Mouse (Mus musculus): ENCODE results near the gene Adss. TPM values are rescaled to one million over a fixed set of nuclear protein-coding genes. Genes with fewer than 3 reads are reported as not detected.

Adss gene
- total and polyA plus RNA-seq, 2 experiments from 2014 or later = 8.7 to 16.6 TPM

DNA sequence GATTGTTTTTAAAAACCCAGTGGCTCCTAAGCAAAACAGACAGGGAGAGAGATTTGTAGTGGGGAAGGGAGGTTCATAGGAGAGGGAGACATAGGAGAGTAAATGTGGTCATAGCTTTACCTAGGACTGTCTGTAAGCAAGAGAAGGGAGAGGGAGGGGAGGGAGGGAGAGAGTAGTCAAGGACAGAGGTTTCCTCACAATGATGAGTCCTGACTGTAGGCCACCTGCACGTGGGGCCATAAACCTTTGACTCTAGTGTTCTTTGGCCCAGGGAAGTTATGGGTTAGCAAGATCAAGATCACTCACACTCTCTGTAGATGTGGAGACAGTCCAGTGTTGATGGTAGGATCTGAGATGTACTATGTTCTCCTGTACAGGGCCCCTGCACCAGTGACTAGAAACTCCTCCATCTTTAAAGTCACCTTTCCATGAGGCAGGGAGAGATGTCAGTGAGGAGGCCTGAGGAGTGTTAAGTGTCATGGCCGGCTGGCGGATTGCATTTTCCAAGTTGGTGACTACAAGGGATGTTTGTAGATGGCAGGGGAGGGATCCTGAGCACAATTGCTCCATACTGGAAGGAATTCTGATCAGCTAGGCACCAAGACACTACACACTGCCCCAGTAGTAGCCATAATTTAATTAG lies 68.3 kb downstream of the Adss start:
- no peak for ATAC-seq (ENCODE audit: insufficient read depth, low read depth)
- Histone ChIP-seq H3K27me3 (ENCODE audit: control insufficient read depth, insufficient read depth, low read length) (no peaks in the 10 kb centered on the region), H3K9me3 (replicated peaks; ENCODE audit: control insufficient read depth, low read length) (0 out of 2 replicates have a peak, but pooled peaks cover 7% of the 10 kb centered on the region), H3K4me2 (ENCODE audit: low read depth, low read length) (no peak overlapping the region), H3K27ac (ENCODE audit: low read depth) (no peak overlapping the region), H3K36me3 (replicated peaks; ENCODE audit: control insufficient read depth, insufficient read depth, low read length) (no peaks in the 10 kb centered on the region), H3K4me1 (ENCODE audit: control insufficient read depth, insufficient read depth) (no peaks in the 10 kb centered on the region), H3K4me3 (ENCODE audit: low read depth, low read length) (no peak overlapping the region), H3K9ac (replicated peaks; ENCODE audit: low read depth, low read length) (no peak overlapping the region)
- DNase-seq (ENCODE audit: low spot score) = no peak
- TF ChIP-seq CTCF (IDR thresholded peaks at IDR 0.05; ENCODE audit: low read depth) = no peak
- no peak for TF ChIP-seq EP300 (IDR thresholded peaks at IDR 0.05; ENCODE audit: low read depth)
- WGBS = 83% methylated on average over 3 of the region's 3 CpGs

DNA sequence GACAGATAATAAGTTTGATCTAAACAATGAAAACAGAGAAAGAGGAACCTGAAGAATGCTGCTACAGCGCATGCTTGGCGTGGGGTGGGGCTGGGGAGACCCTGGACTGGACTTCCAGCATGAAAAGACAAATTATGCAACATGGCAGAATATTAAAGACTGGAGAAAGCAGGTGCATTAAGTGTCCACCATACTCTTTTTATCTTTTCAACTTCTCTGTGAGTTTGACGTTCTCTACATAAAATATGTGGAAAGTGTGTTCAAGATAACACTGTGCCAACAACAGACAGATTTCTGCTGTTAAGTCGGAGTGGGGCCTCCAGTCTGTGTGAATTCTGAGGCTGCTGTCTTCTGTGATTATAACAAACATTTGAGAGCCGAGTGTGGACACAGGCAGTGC lies 69.4 kb downstream of the Adss start:
- H3K27ac ChIP-seq (ENCODE audit: low read depth) = no peak overlapping the region
- no peaks in the 10 kb centered on the region for H3K36me3 ChIP-seq (replicated peaks; ENCODE audit: control insufficient read depth, insufficient read depth, low read length)
- no peaks in the 10 kb centered on the region for H3K4me1 ChIP-seq (ENCODE audit: control insufficient read depth, insufficient read depth)
- 0 out of 2 replicates have a peak, but pooled peaks cover 7% of the 10 kb centered on the region for H3K9me3 ChIP-seq (replicated peaks; ENCODE audit: control insufficient read depth, low read length)
- H3K9ac ChIP-seq (replicated peaks; ENCODE audit: low read depth, low read length) = no peak overlapping the region
- no peak for DNase-seq (ENCODE audit: low spot score)
- ATAC-seq (ENCODE audit: insufficient read depth, low read depth) = no peak
- H3K4me3 ChIP-seq (ENCODE audit: low read depth, low read length) = no peak overlapping the region
- 49% methylated on average over 5 of the region's 5 CpGs for WGBS
- no peak overlapping the region for H3K4me2 ChIP-seq (ENCODE audit: low read depth, low read length)
- TF ChIP-seq CTCF (IDR thresholded peaks at IDR 0.05; ENCODE audit: low read depth) (no peak), EP300 (IDR thresholded peaks at IDR 0.05; ENCODE audit: low read depth) (no peak)
- H3K27me3 ChIP-seq (ENCODE audit: control insufficient read depth, insufficient read depth, low read length) = no peaks in the 10 kb centered on the region

DNA sequence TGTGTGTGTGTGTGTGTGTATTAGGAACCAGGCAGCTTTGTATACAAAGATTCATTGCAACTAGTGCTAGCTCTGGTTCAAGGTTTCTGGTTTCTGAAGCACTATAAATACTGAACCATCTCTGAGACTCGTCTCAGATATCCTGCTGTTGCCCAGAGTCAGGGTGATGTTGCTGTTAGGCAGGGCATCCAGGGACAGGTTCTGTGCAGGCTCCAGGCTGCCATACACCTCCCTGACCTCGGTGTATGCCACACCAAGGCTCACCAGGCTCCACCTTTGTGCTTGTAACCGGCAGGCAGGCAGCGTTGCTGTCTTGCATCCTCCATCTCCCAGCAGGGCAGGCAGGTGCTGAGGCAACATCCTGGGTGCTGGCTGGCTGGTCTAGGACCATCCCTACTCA lies 72.5 kb downstream of the Adss start:
- no peak for ATAC-seq (ENCODE audit: insufficient read depth, low read depth)
- Histone ChIP-seq H3K27ac (ENCODE audit: low read depth) (no peak overlapping the region), H3K36me3 (replicated peaks; ENCODE audit: control insufficient read depth, insufficient read depth, low read length) (no peaks in the 10 kb centered on the region), H3K4me2 (ENCODE audit: low read depth, low read length) (no peak overlapping the region), H3K4me1 (ENCODE audit: control insufficient read depth, insufficient read depth) (no peaks in the 10 kb centered on the region), H3K9ac (replicated peaks; ENCODE audit: low read depth, low read length) (no peak overlapping the region), H3K27me3 (ENCODE audit: control insufficient read depth, insufficient read depth, low read length) (no peaks in the 10 kb centered on the region), H3K9me3 (replicated peaks; ENCODE audit: control insufficient read depth, low read length) (no peaks in the 10 kb centered on the region), H3K4me3 (ENCODE audit: low read depth, low read length) (no peak overlapping the region)
- no peak for DNase-seq (ENCODE audit: low spot score)
- TF ChIP-seq EP300 (IDR thresholded peaks at IDR 0.05; ENCODE audit: low read depth) = no peak
- TF ChIP-seq CTCF (IDR thresholded peaks at IDR 0.05; ENCODE audit: low read depth) = no peak
- 57% methylated on average over 4 of the region's 4 CpGs for WGBS

DNA sequence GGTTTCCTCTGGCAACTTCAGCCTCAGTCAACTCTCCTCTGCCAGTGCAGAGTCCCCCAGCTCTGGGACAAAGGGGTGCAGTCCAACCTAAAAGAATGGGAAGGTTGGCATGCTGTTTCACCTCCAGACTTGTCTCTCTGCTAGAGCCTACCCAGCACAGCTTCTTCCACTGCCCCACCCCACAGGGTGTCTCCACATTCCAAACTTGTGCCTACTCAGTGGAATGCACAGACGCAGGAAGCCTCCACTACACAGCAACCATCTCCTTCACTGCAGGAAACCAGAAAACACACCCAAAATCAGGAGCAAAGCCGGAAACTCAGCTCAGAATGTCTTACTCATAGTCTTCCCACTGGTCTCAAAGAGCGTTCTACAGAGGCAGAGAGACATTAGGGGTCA lies 77.3 kb downstream of the Adss start:
- DNase-seq (ENCODE audit: low spot score) (no peak), ATAC-seq (ENCODE audit: insufficient read depth, low read depth) (no peak)
- H3K9me3 ChIP-seq (replicated peaks; ENCODE audit: control insufficient read depth, low read length) = no peaks in the 10 kb centered on the region
- no peak overlapping the region for H3K4me2 ChIP-seq (ENCODE audit: low read depth, low read length)
- no peaks in the 10 kb centered on the region for H3K4me1 ChIP-seq (ENCODE audit: control insufficient read depth, insufficient read depth)
- H3K27me3 ChIP-seq (ENCODE audit: control insufficient read depth, insufficient read depth, low read length) = no peaks in the 10 kb centered on the region
- H3K27ac ChIP-seq (ENCODE audit: low read depth) = no peak overlapping the region
- H3K36me3 ChIP-seq (replicated peaks; ENCODE audit: control insufficient read depth, insufficient read depth, low read length) = no peaks in the 10 kb centered on the region
- H3K4me3 ChIP-seq (ENCODE audit: low read depth, low read length) = no peak overlapping the region
- H3K9ac ChIP-seq (replicated peaks; ENCODE audit: low read depth, low read length) = no peak overlapping the region
- WGBS = 70% methylated on average over 3 of the region's 3 CpGs
- TF ChIP-seq EP300 (IDR thresholded peaks at IDR 0.05; ENCODE audit: low read depth) = no peak
- TF ChIP-seq CTCF (IDR thresholded peaks at IDR 0.05; ENCODE audit: low read depth) = no peak

DNA sequence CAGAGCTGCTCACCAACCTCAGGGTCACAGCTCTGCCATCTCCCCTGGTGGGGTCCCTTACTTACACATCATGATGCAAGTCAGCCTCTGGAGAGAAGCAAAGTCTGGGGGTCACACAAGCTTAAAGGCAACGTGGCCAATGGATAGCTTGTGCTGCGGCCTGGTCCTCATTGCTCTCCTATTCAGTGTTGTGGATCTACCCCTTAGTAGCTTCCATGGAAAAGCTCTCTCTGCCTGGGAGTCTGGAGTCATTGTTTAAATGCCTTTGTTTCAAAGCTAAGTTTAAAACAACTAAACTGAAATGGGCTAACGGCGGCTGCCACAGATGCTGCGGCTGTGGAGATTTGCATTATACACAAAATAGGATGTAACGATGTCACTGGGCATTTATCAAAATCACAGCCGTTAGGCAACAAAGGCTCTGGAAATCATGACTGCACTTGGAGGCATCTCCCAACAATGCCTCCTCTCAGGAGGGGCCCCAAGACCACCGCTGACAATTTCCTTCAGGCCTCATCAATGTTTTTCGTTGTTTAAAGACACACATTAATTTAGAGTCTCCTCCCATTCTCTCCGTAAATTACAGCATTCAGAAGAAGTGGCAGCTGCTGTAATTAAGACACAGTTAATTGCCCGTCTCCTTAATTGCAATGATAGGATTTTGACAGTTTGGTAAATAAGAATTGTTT lies 77.8 kb downstream of the Adss start:
- TF ChIP-seq EP300 (IDR thresholded peaks at IDR 0.05; ENCODE audit: low read depth) (no peak), CTCF (IDR thresholded peaks at IDR 0.05; ENCODE audit: low read depth) (no peak)
- no peak overlapping the region for H3K27ac ChIP-seq (ENCODE audit: low read depth)
- ATAC-seq (ENCODE audit: insufficient read depth, low read depth) = no peak
- no peak overlapping the region for H3K4me3 ChIP-seq (ENCODE audit: low read depth, low read length)
- no peak for DNase-seq (ENCODE audit: low spot score)
- H3K9ac ChIP-seq (replicated peaks; ENCODE audit: low read depth, low read length) = no peak overlapping the region
- 79% methylated on average over 11 of the region's 11 CpGs for WGBS
- no peak overlapping the region for H3K4me2 ChIP-seq (ENCODE audit: low read depth, low read length)
- no peaks in the 10 kb centered on the region for H3K36me3 ChIP-seq (replicated peaks; ENCODE audit: control insufficient read depth, insufficient read depth, low read length)
- H3K27me3 ChIP-seq (ENCODE audit: control insufficient read depth, insufficient read depth, low read length) = no peaks in the 10 kb centered on the region
- H3K4me1 ChIP-seq (ENCODE audit: control insufficient read depth, insufficient read depth) = no peaks in the 10 kb centered on the region
- no peaks in the 10 kb centered on the region for H3K9me3 ChIP-seq (replicated peaks; ENCODE audit: control insufficient read depth, low read length)

Data from heart, postnatal 0 days (tissue).